Mouse (Mus musculus) kidney, adult 18-20 months (tissue): Measurements from ENCODE around the gene Slc20a1.

ENCODE experiments used
- DNase-seq: peaks from one replicate; pipeline ENCODE4 v3.0.0; 2021

Slc20a1 gene

DNA sequence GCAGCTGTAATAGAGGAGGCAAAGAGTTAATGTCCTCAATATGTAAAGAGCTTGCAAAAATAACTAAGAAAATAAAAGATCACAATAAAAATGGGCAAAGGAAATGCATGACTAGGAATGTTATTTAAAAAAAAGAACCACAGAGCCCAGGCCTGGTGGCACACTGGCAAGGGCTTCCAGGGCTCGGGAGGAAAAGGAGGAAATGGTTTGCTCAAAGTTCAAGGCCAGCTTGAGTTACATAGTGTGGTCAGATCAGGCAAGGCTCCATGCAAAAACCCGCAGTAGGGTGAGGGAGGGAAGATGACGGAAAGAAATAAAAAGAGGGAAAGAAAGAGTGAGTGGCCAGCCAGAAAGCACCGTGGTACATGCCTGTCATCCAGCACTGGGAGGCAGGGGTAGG lies 30.0 kb downstream of the Slc20a1 start:
- DNase-seq: no peak

DNA sequence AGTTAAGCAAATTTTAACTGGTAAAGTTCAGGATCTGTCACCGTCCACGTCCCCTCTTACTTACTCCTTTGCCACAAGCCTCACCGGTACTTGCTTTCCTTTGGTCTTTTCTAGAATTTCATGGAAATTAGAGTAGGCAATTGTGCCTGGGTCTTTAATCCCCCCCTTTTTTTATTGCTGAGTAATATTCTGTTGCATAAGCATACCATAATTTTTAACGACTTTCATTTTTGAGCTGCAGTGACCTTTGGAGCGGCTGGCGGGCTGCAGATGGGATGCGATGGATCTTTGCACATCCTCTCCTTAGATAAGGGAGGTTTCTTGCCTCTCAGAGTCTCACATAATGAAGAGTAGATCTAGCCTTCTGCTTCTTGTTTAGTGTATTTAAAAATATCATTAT lies 30.8 kb downstream of the Slc20a1 start:
- DNase-seq: no peak

DNA sequence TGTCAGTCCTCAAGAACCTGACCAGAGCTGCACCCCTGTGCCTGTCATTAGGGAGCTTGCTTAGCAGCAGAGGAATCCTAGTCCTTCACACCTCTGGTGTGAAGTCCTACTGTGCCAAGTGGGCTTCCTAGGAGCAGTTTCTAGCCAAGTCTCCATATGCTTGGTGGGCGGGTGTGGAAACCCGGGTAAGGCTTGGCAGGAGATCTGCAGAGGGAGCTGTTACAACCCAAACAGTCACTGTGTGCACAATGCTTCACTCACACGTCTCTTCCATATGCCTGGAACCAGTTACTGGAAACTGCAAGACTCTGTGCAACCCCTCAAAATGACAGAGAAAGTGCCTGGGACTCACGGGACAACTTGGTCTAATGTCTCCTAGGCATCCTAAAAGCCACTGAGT lies 33.5 kb downstream of the Slc20a1 start:
- DNase-seq: no peak

DNA sequence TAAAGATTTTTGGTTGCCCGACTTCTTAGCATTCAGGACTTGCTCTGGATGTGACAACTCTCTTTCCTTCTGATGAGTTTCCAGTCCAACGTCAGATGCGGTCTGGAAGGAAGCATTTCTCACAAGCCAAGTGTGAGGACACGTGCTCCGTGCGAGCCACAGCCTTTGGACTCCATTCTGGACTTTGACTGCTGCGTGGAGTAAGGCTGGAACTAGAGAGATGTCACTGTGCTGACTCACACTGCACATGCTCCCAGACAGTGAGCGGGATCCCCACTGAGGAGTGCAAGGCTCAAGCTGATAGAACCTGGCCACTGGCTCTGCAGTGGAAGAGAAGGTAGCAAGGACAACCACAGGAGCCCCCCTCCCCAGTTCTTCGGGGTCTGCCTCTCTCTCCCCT lies 33.9 kb downstream of the Slc20a1 start:
- DNase-seq: peak; percentile 83

DNA sequence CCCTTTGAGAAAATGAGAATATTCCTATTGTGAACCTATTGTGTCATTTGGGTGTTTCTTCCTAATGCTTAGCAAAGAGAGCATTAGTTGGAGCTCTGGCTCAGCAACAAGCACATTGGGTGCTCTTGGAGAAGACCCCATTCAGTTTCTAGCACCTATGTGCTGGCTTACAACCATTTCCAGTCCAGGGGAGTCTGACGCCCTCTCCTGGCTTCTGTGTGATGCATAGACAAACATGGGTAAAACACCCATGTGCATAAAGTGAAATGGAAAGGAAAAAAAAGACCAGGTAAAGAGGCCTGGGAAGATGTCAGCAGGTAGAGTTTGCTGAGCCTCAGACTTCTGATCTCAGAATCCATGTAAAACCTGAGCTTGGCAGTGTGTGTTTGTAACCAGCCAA lies 34.7 kb downstream of the Slc20a1 start:
- no peak for DNase-seq

DNA sequence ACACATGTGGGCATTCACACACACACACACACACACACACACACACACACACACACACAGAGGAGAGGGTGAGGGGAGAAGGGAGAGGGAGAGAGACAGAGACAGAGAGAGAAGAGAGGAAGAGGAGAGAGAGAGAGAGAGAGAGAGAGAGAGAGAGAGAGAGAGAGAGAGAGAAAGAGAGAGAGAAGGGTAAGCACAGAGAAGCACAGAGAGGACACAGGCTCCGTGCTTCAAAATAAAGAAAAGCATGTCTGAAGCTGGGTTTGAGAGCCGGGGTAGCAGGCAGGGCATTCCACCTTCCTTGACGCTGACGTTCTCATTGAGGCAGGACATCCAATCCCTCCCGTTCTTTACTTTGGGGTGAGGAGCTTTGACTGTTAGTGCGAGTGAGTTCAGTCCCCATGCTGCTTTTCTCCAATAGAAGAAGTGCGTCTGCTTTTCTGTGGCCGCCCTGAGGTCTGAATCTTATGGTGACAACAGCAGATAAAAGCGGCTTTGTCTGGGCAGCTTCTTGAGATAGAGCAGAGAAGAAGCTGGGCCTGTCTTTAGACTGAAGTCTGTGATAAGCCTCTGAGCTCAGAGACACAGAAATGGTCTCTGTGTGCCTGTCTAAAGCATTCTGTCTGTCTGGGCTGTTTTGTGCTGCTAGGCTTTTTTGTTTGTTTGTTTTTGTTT lies 35.4 kb downstream of the Slc20a1 start:
- DNase-seq: no peak

DNA sequence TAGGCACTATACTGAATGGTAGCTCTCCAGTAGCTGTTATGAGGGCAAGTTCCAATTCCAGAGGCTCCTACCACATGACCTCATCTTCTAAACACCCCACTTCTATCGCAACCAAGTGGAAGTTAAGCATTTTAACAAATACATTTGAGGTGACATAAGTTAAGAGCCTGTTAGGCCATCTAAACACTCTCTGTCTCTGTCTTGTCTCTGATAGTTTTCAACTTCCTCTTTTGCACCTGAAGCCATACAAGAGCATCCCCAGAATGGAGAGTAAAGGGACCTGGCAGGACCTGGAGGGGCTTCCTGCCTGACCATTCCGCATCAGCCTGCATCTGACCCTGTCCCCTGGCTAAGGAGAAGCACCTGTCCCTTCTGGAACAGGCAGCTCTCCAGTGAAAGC lies 36.2 kb downstream of the Slc20a1 start:
- DNase-seq: no peak

DNA sequence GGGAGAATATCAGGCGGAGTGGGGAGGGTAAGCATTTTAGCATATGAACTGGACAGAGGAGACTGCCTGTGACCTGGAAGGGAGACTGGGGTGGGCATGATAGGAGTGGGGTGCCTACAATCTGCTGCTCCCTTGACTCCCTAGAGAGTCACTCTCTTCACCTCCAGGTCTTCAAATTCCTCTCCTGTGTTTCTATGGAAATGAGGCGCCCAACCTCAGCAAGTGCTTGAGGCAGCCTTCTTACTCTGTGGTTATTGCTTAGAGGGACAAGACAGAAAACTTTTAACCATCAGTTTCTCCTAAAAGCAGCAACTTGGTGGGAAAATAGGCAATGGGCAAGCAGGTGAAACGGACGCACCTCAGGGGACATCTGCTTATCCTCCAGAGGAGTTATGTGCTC lies 38.0 kb downstream of the Slc20a1 start:
- DNase-seq: no peak

DNA sequence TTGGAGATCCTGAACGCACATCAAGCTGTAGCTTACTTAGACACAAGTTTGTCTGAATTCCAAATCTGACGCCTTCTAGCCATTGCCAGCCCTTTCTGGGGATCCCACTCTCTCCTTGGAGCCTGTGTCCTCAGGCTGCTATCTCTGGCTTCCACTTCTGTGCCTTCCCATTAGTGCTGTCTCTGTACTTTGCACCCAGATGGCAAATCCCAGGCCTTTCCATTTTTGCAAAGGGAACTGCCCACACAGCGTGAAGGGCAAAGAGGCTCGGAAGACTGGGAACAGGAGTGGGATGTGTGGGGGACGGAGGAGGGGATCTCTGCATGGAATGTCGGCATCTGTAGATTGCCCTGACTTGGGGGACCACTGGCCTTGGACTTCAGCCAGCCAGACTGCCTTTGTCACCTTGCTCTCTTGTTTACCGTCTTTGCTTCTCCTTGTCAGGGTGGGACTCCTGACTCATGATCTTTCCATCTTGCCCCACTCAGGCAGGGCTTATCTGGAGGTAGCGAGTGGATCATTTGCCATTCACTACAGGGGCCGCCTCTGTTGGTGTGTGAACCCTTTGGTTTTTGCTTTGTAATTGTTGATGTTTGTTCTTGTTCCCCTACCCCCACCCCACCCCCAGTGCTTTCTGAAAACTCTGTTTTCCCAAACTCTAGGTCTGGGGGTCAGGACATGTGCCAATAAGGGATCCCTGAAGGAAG lies 42.3 kb downstream of the Slc20a1 start:
- DNase-seq: no peak

DNA sequence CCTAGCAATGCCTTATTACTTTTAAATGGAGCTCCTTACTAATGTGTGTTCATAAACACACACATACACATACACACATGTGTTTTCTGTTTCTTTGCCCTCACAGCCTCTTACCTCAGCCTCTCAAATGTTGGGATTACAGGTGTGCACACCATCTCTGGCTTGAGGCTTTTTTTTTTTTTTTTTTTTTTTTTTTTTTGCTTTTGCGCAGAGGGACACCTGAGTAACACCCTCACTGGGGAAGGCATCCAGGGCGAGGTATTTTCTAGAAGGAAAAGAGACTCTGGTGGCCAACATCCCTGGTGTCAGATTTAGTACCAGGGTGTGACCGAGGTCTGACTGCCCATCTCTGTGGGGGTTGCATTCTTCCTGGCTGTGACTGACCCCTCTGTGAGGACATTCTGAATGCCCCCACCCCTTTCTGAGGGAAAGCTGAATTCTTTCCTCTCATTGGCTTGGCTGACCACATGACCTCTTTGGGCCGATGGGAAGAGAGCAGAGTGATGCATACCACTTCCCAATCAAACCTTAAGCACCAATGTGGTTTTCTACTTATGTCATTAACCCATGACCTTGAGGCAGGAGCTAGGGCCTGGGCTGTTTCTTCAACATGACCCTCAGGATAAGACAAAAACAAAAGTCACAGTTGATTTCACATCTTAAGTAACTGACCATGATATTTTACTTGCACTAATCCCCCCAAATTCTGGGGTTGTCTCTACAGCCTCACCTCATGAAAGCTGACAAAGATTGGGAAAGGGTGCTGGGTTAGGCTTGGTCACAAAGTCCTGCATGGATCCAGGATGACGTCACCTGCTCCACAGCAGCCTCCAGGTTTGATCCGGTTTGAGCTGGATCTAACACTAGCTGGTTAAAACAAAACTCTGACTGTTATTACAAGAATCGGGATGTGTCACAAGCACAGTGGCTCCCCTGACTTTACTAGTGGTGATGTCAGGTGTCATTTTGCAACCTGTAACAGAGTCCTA lies 43.6 kb downstream of the Slc20a1 start:
- peak; percentile 44 for DNase-seq

DNA sequence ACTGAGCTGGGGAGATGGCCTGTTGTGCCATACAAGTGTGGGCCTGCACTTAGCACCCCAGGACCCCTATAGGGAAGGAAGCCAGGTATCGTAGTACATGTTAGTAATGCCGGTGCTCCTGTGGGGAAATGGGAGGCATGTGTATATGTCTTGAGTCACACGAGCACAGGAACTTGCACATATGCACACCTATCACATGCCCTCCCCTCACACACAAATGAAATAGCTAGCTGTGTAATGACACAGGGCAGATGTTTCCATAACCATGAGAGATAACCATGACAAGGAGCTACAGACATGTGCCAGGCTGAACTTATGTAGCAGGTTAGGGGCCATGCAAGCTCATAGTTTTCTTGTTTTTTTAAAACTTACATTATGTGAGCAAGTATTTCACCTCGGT lies 44.4 kb downstream of the Slc20a1 start:
- DNase-seq: no peak

DNA sequence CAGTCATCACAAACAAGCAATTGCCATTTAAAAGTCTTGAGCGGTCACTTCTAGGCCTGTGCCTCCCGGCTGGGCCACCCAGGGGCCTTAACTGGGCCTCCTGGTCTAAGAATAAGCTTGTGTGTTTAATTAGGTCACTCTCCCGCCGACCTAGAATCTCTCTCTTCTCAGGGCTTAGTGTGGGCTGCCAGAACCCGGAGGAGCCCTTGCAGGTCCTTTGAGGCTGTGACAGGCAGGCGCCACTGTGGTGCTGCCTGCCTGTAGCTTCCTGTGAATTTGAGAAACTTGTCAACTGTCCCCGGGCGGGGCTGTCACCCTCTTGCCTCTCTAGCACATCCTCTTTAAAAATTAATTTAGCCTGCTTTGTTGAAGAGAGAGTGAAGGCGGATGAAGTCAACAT lies 45.2 kb downstream of the Slc20a1 start:
- DNase-seq: peak; percentile 35

DNA sequence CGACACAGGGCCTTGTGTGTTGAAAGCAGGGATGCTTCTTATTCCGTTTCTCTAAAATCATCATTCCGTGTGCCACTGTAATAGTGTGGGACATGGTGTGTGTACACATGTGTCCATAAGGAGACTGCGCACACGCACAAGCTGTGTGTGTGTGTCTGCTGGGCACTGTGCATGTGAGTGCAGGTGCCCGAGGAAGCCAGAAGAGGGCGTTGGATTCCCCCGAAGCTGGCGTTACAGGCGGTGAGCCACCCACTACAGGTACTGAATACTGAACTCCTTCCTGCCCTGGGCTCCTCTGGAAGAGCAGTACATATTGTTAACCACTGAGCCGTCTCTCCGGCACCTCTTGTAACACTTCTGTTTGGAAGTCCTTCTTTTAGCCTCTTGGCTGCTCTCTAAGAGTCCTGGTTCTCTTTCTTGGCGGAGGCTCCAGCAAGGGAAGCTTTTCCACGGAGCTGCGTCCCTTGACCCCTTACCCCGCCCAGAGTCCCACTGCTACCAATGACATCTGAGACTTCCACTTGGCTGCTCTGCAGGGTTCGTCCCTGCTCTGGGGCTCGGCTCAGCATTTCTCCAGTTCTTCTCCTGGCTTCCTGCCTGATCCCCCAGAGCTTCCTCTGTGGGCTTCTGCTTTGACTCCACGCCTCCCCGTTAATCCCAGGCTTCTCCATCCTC lies 46.0 kb downstream of the Slc20a1 start:
- DNase-seq: no peak

DNA sequence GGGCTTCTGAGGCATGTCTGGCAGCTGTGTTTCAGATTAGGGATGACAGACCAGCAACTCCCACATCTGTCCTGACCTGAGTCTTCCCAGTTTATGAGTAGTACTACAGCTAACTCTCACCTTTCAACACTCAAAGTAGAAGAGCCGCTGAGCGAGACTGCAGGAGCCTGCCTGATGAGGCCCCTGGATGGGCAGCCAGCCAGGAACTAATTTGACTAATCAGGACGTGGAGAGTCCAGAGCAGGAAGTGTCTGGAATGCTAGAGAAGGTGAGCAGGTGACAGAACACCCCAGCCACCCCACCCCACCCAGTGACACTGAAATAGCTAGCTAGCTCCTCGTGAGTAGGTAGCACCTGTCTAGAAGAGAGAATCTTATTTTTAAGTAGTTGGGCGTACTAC lies 47.1 kb downstream of the Slc20a1 start:
- DNase-seq: peak; percentile 51

DNA sequence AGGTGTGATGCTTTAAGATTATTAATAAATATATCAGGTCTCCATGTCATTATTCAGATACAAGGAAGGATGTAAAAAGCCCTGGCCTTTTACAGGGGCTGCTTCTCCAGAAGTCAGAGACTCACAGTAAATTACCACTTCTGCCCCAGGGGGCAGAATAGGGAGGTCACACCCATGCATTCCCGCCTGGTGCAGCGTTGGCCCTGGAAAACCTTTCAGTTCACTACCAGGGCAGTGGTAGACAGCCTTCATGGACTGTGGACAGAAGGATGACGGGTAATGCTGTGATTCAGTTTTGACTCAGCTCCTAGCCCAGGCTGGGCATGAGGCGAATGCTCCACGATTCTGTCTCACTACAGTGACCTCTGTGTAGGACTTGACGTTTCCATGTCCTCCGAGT lies 47.9 kb downstream of the Slc20a1 start:
- DNase-seq: no peak

DNA sequence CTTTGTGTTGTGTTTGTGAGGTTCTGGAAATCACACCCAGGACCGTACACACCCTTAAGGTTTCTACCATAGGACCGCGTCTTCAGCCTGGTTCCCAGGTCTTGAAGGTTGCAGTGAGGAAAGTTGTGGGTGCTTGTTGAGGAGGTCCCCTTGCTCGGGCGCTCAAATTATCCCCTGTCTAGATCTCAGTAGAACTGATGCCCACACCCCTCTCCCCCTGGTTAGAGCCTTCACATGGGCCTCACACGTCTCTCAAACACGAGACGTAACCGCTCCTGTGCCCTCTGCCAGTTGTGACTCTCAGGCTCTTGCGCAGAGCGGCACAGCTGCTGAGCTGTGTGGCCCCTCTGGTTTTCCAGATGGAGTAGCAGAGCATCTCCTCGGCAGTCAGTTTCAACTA lies 48.4 kb downstream of the Slc20a1 start:
- DNase-seq: no peak

DNA sequence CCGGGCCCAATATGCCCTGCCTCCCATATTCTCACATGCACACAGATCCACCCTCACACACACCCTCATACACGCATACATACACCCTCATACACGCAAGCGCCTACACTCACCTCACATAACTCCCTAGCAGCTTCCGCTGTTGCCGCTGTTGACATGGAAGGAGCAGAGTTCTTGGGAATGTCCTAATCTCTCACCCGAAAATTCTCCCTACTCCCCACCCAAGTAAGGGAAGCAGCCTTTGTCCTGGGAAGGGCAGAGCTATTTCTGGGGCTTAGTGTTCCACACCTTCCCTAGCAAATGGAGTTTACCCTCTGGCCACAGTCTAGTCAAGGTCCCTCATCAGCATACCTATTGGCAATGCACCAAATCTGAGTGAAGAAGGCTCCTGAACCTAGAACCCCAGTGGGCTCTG lies 49.1 kb downstream of the Slc20a1 start:
- DNase-seq: peak; percentile 64

DNA sequence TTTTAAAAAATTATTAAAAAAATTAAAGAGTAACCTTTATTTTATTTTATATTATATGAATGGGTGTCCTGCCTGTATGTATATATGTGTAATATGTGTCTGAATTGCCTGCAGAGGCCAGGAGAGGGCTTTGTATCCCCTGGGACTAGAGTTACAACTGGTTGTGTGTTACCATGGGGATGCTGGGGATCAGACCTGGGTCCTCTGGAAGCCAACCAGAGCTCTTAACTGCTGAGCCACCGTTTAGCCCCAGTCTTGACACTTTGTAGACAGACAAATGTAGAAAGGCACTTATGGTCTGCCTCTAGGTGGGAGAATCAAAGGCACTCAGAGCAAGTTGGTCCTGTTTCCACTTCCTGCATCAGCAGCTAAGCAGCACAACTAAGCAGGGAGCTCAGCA lies 50.8 kb downstream of the Slc20a1 start:
- DNase-seq: no peak

DNA sequence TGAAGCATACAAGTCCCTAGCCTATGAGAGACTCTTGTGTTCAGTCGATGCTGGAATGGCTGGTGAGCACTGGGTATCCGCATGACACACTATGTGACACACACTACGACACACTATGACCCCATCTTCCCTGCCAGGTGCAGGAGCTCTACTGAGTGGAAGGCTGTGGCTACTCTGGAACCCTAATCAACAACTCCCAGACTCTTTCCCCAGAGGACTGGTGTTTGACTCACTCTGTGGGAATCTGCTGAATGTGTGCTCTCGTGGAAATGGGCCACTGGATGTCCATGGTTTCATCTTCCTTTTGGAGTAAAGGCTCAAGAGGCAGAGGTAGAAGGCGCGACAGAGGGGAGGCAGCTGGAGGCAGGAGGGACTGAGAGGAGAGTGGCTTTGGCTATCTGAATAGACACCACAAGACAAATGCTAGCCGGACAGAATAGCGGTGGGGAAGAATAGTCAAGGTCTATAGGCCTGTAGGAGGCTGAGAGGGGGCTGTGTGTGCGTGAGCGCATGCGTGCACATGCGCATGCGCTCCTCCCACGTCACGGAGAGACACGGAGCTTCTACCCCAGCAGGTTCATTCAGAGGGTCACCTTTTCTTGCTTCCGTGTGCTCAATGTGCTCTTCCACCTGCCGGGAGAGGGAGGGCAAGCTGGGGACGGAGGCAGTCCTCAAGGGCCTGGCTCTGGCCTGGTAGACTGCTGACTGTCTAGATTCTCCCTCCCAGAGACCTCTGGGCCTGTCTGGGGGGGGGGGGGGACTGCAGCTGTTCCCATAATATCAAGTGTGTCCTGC lies 54.5 kb downstream of the Slc20a1 start:
- DNase-seq: no peak

DNA sequence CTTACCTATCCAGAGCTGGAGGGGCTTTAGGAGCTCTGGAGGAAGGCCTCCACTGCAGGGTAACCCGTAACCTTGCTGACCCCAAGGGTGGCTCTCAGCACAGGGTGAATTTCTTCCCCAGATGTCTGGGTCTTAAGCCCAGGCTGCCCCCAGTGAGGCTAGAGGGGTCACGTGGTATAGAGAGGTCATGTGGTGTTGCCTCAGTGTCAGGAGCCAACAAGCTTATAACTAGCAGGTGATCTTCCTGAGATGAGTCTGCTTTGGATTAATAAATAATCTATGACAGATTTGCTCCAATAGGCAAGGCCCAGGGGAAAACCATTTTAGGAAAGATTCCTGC lies 55.0 kb downstream of the Slc20a1 start:
- DNase-seq: no peak

DNA sequence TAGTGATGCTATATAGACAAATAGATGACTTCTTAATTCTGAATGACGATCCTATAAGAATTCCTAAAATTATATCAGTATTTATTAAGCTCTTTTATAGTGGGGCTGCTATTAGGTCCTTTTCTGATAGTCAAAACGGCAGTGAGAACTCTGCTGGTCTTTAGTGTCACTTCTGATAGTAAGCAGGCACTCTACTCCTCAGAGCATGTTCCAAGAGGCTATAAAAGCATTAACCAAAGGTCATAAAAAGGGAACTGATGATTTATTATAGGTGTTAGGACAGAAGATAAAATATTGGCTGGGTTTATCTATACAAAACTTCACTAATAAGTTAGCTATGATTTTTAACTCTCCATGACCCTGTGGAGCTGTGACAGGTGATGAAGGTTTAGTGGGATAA lies 55.5 kb downstream of the Slc20a1 start:
- no peak for DNase-seq

DNA sequence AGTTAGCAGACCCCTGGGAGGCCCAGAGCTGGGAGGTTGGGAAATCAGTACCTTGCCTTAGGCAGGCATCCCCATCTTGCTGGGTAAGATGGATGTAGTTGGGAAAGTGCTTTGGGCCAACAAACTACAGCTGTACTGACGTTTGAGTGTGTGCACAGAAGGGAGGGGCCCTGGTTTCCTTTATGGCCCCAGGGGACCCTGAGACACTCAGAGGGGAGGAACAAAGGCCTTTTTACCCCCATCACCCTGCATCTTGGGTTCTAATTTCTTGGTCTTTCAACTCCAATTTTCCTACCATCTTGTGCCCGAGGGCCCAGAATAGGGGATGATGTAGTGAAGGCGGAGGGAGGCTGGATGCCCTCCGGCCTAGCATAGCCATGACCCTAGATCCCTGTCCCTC lies 57.4 kb downstream of the Slc20a1 start:
- DNase-seq: no peak
